Mouse (Mus musculus): ENCODE results near the gene Phldb1. TPM values are rescaled to one million over a fixed set of nuclear protein-coding genes. Genes with fewer than 3 reads are reported as not detected.

Gene Phldb1
- polyA plus RNA-seq, 1 experiment from 2014 or later = 36.3 TPM

GRCm38 (mm10) chr9:44708925-44709324, 26.1 kb downstream of the Phldb1 start:
- Histone ChIP-seq H3K4me3 (ENCODE audit: low read depth, low read length) (0 out of 2 replicates have a peak overlapping the region, but pooled peaks have one; percentile 17), H3K9me3 (ENCODE audit: control insufficient read depth, low read length) (no peaks in the 10 kb centered on the region), H3K9ac (ENCODE audit: low read depth, low read length) (no peak overlapping the region), H3K27ac (ENCODE audit: low read depth, low read length) (no peak overlapping the region), H3K27me3 (ENCODE audit: control insufficient read depth, insufficient read depth, low read length) (0 out of 2 replicates have a peak, but pooled peaks cover 2% of the 10 kb centered on the region), H3K36me3 (ENCODE audit: control insufficient read depth, insufficient read depth, low read length) (peaks cover 4% of the 10 kb centered on the region; the same call in 1 of the 2 replicates), H3K4me2 (replicated peaks; ENCODE audit: low read depth, low read length) (peak overlapping the region; percentile 41), H3K4me1 (replicated peaks; ENCODE audit: control insufficient read depth, insufficient read depth, low read length) (peaks cover 10% of the 10 kb centered on the region)
- DNase-seq (ENCODE audit: low spot score) = peak; percentile 35
- peak; percentile 68 for ATAC-seq (ENCODE audit: low FRiP score)
- WGBS = 27% methylated on average over 6 of the region's 6 CpGs

GRCm38 (mm10) chr9:44708429-44708765, 26.6 kb downstream of the Phldb1 start:
- Histone ChIP-seq H3K9ac (ENCODE audit: low read depth, low read length) (peak overlapping the region; percentile 35; the same call in 1 of the 2 replicates), H3K4me1 (replicated peaks; ENCODE audit: control insufficient read depth, insufficient read depth, low read length) (peaks cover 10% of the 10 kb centered on the region), H3K4me2 (replicated peaks; ENCODE audit: low read depth, low read length) (peak overlapping the region; percentile 41), H3K27ac (ENCODE audit: low read depth, low read length) (no peak overlapping the region), H3K36me3 (ENCODE audit: control insufficient read depth, insufficient read depth, low read length) (peaks cover 4% of the 10 kb centered on the region; the same call in 1 of the 2 replicates), H3K4me3 (ENCODE audit: low read depth, low read length) (peak overlapping the region; percentile 17; the same call in 1 of the 2 replicates), H3K9me3 (ENCODE audit: control insufficient read depth, low read length) (no peaks in the 10 kb centered on the region), H3K27me3 (ENCODE audit: control insufficient read depth, insufficient read depth, low read length) (0 out of 2 replicates have a peak, but pooled peaks cover 2% of the 10 kb centered on the region)
- DNase-seq (ENCODE audit: low spot score) (peak; percentile 65), ATAC-seq (ENCODE audit: low FRiP score) (peak; percentile 54)
- WGBS = 3% methylated on average over 23 of the region's 24 CpGs

GRCm38 (mm10) chr9:44707749-44708428, 27.1 kb downstream of the Phldb1 start:
- peak overlapping the region; percentile 35; the same call in 1 of the 2 replicates for H3K9ac ChIP-seq (ENCODE audit: low read depth, low read length)
- 0 out of 2 replicates have a peak, but pooled peaks cover 2% of the 10 kb centered on the region for H3K27me3 ChIP-seq (ENCODE audit: control insufficient read depth, insufficient read depth, low read length)
- H3K4me1 ChIP-seq (replicated peaks; ENCODE audit: control insufficient read depth, insufficient read depth, low read length) = peaks cover 10% of the 10 kb centered on the region
- DNase-seq (ENCODE audit: low spot score) (peak; percentile 31), ATAC-seq (ENCODE audit: low FRiP score) (peak; percentile 38; the same call in 1 of the 2 replicates)
- H3K27ac ChIP-seq (ENCODE audit: low read depth, low read length) = no peak overlapping the region
- no peaks in the 10 kb centered on the region for H3K9me3 ChIP-seq (ENCODE audit: control insufficient read depth, low read length)
- H3K36me3 ChIP-seq (ENCODE audit: control insufficient read depth, insufficient read depth, low read length) = peaks cover 4% of the 10 kb centered on the region; the same call in 1 of the 2 replicates
- WGBS = 20% methylated on average over 28 of the region's 28 CpGs
- peak overlapping the region; percentile 17; the same call in 1 of the 2 replicates for H3K4me3 ChIP-seq (ENCODE audit: low read depth, low read length)
- H3K4me2 ChIP-seq (replicated peaks; ENCODE audit: low read depth, low read length) = peak overlapping the region; percentile 41

GRCm38 (mm10) chr9:44699730-44700129, 35.3 kb downstream of the Phldb1 start:
- H3K4me1 ChIP-seq (replicated peaks; ENCODE audit: control insufficient read depth, insufficient read depth, low read length) = no peaks in the 10 kb centered on the region
- H3K27me3 ChIP-seq (ENCODE audit: control insufficient read depth, insufficient read depth, low read length) = no peaks in the 10 kb centered on the region
- 87% methylated on average over 5 of the region's 5 CpGs for WGBS
- H3K4me3 ChIP-seq (ENCODE audit: low read depth, low read length) = no peak overlapping the region
- no peak overlapping the region for H3K27ac ChIP-seq (ENCODE audit: low read depth, low read length)
- ATAC-seq (ENCODE audit: low FRiP score) = no peak
- DNase-seq (ENCODE audit: low spot score) = no peak
- H3K9me3 ChIP-seq (ENCODE audit: control insufficient read depth, low read length) = no peaks in the 10 kb centered on the region
- H3K36me3 ChIP-seq (ENCODE audit: control insufficient read depth, insufficient read depth, low read length) = 0 out of 2 replicates have a peak, but pooled peaks cover 10% of the 10 kb centered on the region
- H3K9ac ChIP-seq (ENCODE audit: low read depth, low read length) = no peak overlapping the region
- no peak overlapping the region for H3K4me2 ChIP-seq (replicated peaks; ENCODE audit: low read depth, low read length)

- Histone ChIP-seq H3K9ac (ENCODE audit: low read depth, low read length) (no peak overlapping the region), H3K36me3 (ENCODE audit: control insufficient read depth, insufficient read depth, low read length) (0 out of 2 replicates have a peak, but pooled peaks cover 12% of the 10 kb centered on the region), H3K27me3 (ENCODE audit: control insufficient read depth, insufficient read depth, low read length) (no peaks in the 10 kb centered on the region), H3K9me3 (ENCODE audit: control insufficient read depth, low read length) (no peaks in the 10 kb centered on the region), H3K4me2 (replicated peaks; ENCODE audit: low read depth, low read length) (no peak overlapping the region), H3K4me3 (ENCODE audit: low read depth, low read length) (no peak overlapping the region), H3K27ac (ENCODE audit: low read depth, low read length) (no peak overlapping the region), H3K4me1 (replicated peaks; ENCODE audit: control insufficient read depth, insufficient read depth, low read length) (no peaks in the 10 kb centered on the region)
- ATAC-seq (ENCODE audit: low FRiP score) = no peak
- DNase-seq (ENCODE audit: low spot score) = no peak
- WGBS = 90% methylated on average over 10 of the region's 10 CpGs
Measured at GRCm38 (mm10) chr9:44699196-44699595, 35.8 kb downstream of the Phldb1 start.

GRCm38 (mm10) chr9:44697866-44698265, 37.1 kb downstream of the Phldb1 start:
- Histone ChIP-seq H3K36me3 (ENCODE audit: control insufficient read depth, insufficient read depth, low read length) (0 out of 2 replicates have a peak, but pooled peaks cover 13% of the 10 kb centered on the region), H3K9ac (ENCODE audit: low read depth, low read length) (no peak overlapping the region), H3K4me1 (replicated peaks; ENCODE audit: control insufficient read depth, insufficient read depth, low read length) (no peaks in the 10 kb centered on the region), H3K27ac (ENCODE audit: low read depth, low read length) (no peak overlapping the region), H3K27me3 (ENCODE audit: control insufficient read depth, insufficient read depth, low read length) (no peaks in the 10 kb centered on the region), H3K4me2 (replicated peaks; ENCODE audit: low read depth, low read length) (no peak overlapping the region), H3K9me3 (ENCODE audit: control insufficient read depth, low read length) (no peaks in the 10 kb centered on the region), H3K4me3 (ENCODE audit: low read depth, low read length) (no peak overlapping the region)
- no peak for ATAC-seq (ENCODE audit: low FRiP score)
- WGBS = 93% methylated on average over 16 of the region's 16 CpGs
- DNase-seq (ENCODE audit: low spot score) = no peak

GRCm38 (mm10) chr9:44693071-44693470, 41.9 kb downstream of the Phldb1 start:
- H3K27ac ChIP-seq (ENCODE audit: low read depth, low read length) = no peak overlapping the region
- no peaks in the 10 kb centered on the region for H3K4me1 ChIP-seq (replicated peaks; ENCODE audit: control insufficient read depth, insufficient read depth, low read length)
- no peak for ATAC-seq (ENCODE audit: low FRiP score)
- 88% methylated on average over 11 of the region's 11 CpGs for WGBS
- 0 out of 2 replicates have a peak, but pooled peaks cover 10% of the 10 kb centered on the region for H3K36me3 ChIP-seq (ENCODE audit: control insufficient read depth, insufficient read depth, low read length)
- DNase-seq (ENCODE audit: low spot score) = no peak
- H3K9ac ChIP-seq (ENCODE audit: low read depth, low read length) = no peak overlapping the region
- no peak overlapping the region for H3K4me2 ChIP-seq (replicated peaks; ENCODE audit: low read depth, low read length)
- no peaks in the 10 kb centered on the region for H3K9me3 ChIP-seq (ENCODE audit: control insufficient read depth, low read length)
- H3K27me3 ChIP-seq (ENCODE audit: control insufficient read depth, insufficient read depth, low read length) = no peaks in the 10 kb centered on the region
- no peak overlapping the region for H3K4me3 ChIP-seq (ENCODE audit: low read depth, low read length)

- Histone ChIP-seq H3K27me3 (ENCODE audit: control insufficient read depth, insufficient read depth, low read length) (no peaks in the 10 kb centered on the region), H3K9ac (ENCODE audit: low read depth, low read length) (no peak overlapping the region), H3K9me3 (ENCODE audit: control insufficient read depth, low read length) (no peaks in the 10 kb centered on the region), H3K4me3 (ENCODE audit: low read depth, low read length) (no peak overlapping the region), H3K4me2 (replicated peaks; ENCODE audit: low read depth, low read length) (no peak overlapping the region), H3K27ac (ENCODE audit: low read depth, low read length) (no peak overlapping the region), H3K4me1 (replicated peaks; ENCODE audit: control insufficient read depth, insufficient read depth, low read length) (peaks cover 3% of the 10 kb centered on the region), H3K36me3 (ENCODE audit: control insufficient read depth, insufficient read depth, low read length) (peaks cover 9% of the 10 kb centered on the region; the same call in 1 of the 2 replicates)
- DNase-seq (ENCODE audit: low spot score) = no peak
- ATAC-seq (ENCODE audit: low FRiP score) = no peak
- WGBS = 90% methylated on average over 21 of the region's 21 CpGs
Measured at GRCm38 (mm10) chr9:44691671-44692520, 43.1 kb downstream of the Phldb1 start.

Measured in hindbrain, embryonic 11.5 days (tissue).